ENCODE assay signal across 20 mouse cellular contexts in genomic region chr14:20268421-20268820, GRCm38 (mm10). TPM values are rescaled to one million over a fixed set of nuclear protein-coding genes. Genes with fewer than 3 reads are reported as not detected.
A peak's percentile ranks its signal among the peaks of the same experiment; 100 is the strongest.
DNase-seq lines count a peak whose midpoint lies in the region; ATAC-seq and TF ChIP-seq lines count a peak whose summit lies in the region.
"Had no signal": no experiment of that assay in that cellular context is flagged by ENCODE, and none has a peak within 500 bp of the region (broad histone marks: within the 10 kb centered on the region; RNA-seq: fewer than 3 reads in every experiment).

No protein-coding gene starts in this region.

- no peaks in the 10 kb centered on the region for H3K27me3 ChIP-seq in hindbrain, postnatal 0 days (ENCODE audit: insufficient read depth, low read length)
- no peaks in the 10 kb centered on the region for H3K27me3 ChIP-seq in hindbrain, embryonic 16.5 days (replicated peaks; ENCODE audit: control insufficient read depth, insufficient read depth, low read length)
- H3K27me3 ChIP-seq in forebrain, postnatal 0 days (ENCODE audit: insufficient read depth, low read length): no peaks in the 10 kb centered on the region
- H3K27me3 ChIP-seq: kidney, embryonic 15.5 days had no signal

- no peak overlapping the region for H3K4me3 ChIP-seq in hindbrain, postnatal 0 days (ENCODE audit: low read length)
- no peak overlapping the region for H3K4me3 ChIP-seq in hindbrain, embryonic 16.5 days (ENCODE audit: low read length)
- H3K4me3 ChIP-seq in layer of hippocampus, adult 2 months: no peak overlapping the region
- H3K4me3 ChIP-seq in forebrain, postnatal 0 days (ENCODE audit: low read depth, low read length): no peak overlapping the region
- H3K4me3 ChIP-seq: kidney, embryonic 15.5 days had no signal

- no peaks in the 10 kb centered on the region for H3K9me3 ChIP-seq in hindbrain, postnatal 0 days (ENCODE audit: low read length)
- no peaks in the 10 kb centered on the region for H3K9me3 ChIP-seq in hindbrain, embryonic 16.5 days (ENCODE audit: control insufficient read depth, low read length)
- no peaks in the 10 kb centered on the region for H3K9me3 ChIP-seq in forebrain, postnatal 0 days (ENCODE audit: low read length)
- H3K9me3 ChIP-seq: kidney, embryonic 15.5 days had no signal

- H3K27ac ChIP-seq in hindbrain, postnatal 0 days: no peak overlapping the region
- H3K27ac ChIP-seq in hindbrain, embryonic 16.5 days (ENCODE audit: low read depth, low read length): no peak overlapping the region
- no peak overlapping the region for H3K27ac ChIP-seq in layer of hippocampus, adult 2 months
- no peak overlapping the region for H3K27ac ChIP-seq in forebrain, postnatal 0 days (ENCODE audit: low read depth, low read length)
- H3K27ac ChIP-seq: kidney, embryonic 15.5 days had no signal

- TF ChIP-seq CTCF in hindbrain, postnatal 0 days (IDR thresholded peaks at IDR 0.05; ENCODE audit: low read depth): no peak
- no peak for TF ChIP-seq CTCF in layer of hippocampus, adult 2 months (conservative IDR thresholded peaks at IDR 0.05)
- no peak for TF ChIP-seq CTCF in forebrain, postnatal 0 days (IDR thresholded peaks at IDR 0.05; ENCODE audit: low read depth)

- H3K9ac ChIP-seq in hindbrain, postnatal 0 days (replicated peaks; ENCODE audit: low read length): no peak overlapping the region
- H3K9ac ChIP-seq in hindbrain, embryonic 16.5 days (ENCODE audit: low read depth, low read length): no peak overlapping the region
- no peak overlapping the region for H3K9ac ChIP-seq in forebrain, postnatal 0 days
- H3K9ac ChIP-seq: kidney, embryonic 15.5 days had no signal

- WGBS in hindbrain, postnatal 0 days: 54% methylated on average over 6 of the region's 6 CpGs
- WGBS in hindbrain, embryonic 16.5 days: 74% methylated on average over 6 of the region's 6 CpGs
- 63% methylated on average over 6 of the region's 6 CpGs for WGBS in forebrain, postnatal 0 days

- no peak overlapping the region for H3K4me2 ChIP-seq in hindbrain, postnatal 0 days (ENCODE audit: low read depth, low read length)
- H3K4me2 ChIP-seq in hindbrain, embryonic 16.5 days (ENCODE audit: low read length): no peak overlapping the region
- H3K4me2 ChIP-seq in forebrain, postnatal 0 days (ENCODE audit: low read depth): no peak overlapping the region
- H3K4me2 ChIP-seq: kidney, embryonic 15.5 days had no signal

- H3K36me3 ChIP-seq in hindbrain, postnatal 0 days (ENCODE audit: insufficient read depth, low read length): no peaks in the 10 kb centered on the region
- H3K36me3 ChIP-seq in hindbrain, embryonic 16.5 days (ENCODE audit: control insufficient read depth, insufficient read depth, low read length): no peaks in the 10 kb centered on the region
- H3K36me3 ChIP-seq in forebrain, postnatal 0 days (ENCODE audit: insufficient read depth): no peaks in the 10 kb centered on the region
- H3K36me3 ChIP-seq: kidney, embryonic 15.5 days had no signal

- ATAC-seq in hindbrain, postnatal 0 days: no peak
- ATAC-seq in hindbrain, embryonic 16.5 days: no peak
- no peak for ATAC-seq in forebrain, postnatal 0 days
- ATAC-seq: CD4-positive, CD25-positive, alpha-beta regulatory T cell, adult 4 months had no signal

- DNase-seq in hindbrain, postnatal 0 days (ENCODE audit: low spot score): peak; percentile 25
- DNase-seq in layer of hippocampus, adult 2 months (ENCODE audit: low spot score in 2 of 2): peak; percentile 57 to 63
- peak; percentile 56 to 62 for DNase-seq in left cerebral cortex, postnatal 14 days (ENCODE audit: low spot score in 2 of 2)
- peak; percentile 21 for DNase-seq in right cerebral cortex, postnatal 4 days
- no peak for DNase-seq in forebrain, postnatal 0 days
- DNase-seq in kidney, adult 8-10 months: no peak
- DNase-seq: cerebellum, adult 2 months; embryo, embryonic 11 days; heart, adult 18-20 months; heart, postnatal 10 days; lung, adult 18-20 months; lung, postnatal 4 days; midbrain, embryonic 14.5 days; thymus, adult 18-20 months had no signal

- intact Hi-C loops in left cerebral cortex, postnatal 14 days (cut with DNase I): loop anchor here (5.0 kb wide), 1 partner anchor 426 kb away; no protein-coding TSS in a partner anchor

- no peaks in the 10 kb centered on the region for H3K4me1 ChIP-seq in hindbrain, postnatal 0 days (ENCODE audit: insufficient read depth, low read length)
- no peaks in the 10 kb centered on the region for H3K4me1 ChIP-seq in hindbrain, embryonic 16.5 days (ENCODE audit: control insufficient read depth, insufficient read depth, low read depth, low read length)
- no peaks in the 10 kb centered on the region for H3K4me1 ChIP-seq in forebrain, postnatal 0 days (ENCODE audit: insufficient read depth)
- H3K4me1 ChIP-seq: kidney, embryonic 15.5 days had no signal

RNA-seq across cellular contexts. Expression of gene Kcnk16, which starts 0.6 kb away (rescaled TPM):
- 0.18 TPM in 1 of 2 replicates, not detected in the other for total RNA-seq in hindbrain, postnatal 0 days (2014; rRNA removed)
- polyA plus RNA-seq in hindbrain, postnatal 0 days (2015; fragmentation: Nextera tagmentation; extraction: Ambion mirVana): not detected in 2 replicates
- 0.09 TPM in 1 of 2 replicates, not detected in the other for polyA plus RNA-seq in hindbrain, embryonic 16.5 days (2015; fragmentation: Nextera tagmentation; extraction: Ambion mirVana)
- total RNA-seq in layer of hippocampus, adult 2 months (2021): not detected
- not detected for total RNA-seq in left cerebral cortex, postnatal 14 days (2021)
- not detected in 2 replicates for total RNA-seq in forebrain, postnatal 0 days (2014; rRNA removed)
- polyA plus RNA-seq in forebrain, postnatal 0 days (2015; fragmentation: Nextera tagmentation; extraction: Ambion mirVana): not detected in 2 replicates
- total RNA-seq: gastrocnemius, adult 18-20 months; heart, adult 18-20 months; heart, postnatal 10 days; left cerebral cortex, postnatal 10 days had no signal
- polyA plus RNA-seq: CD4-positive, CD25-positive, alpha-beta regulatory T cell, adult 4 months; cerebellum, adult 2 months; kidney, embryonic 15.5 days; midbrain, embryonic 14.5 days; spleen, adult 2 months had no signal

RNA-seq across cellular contexts. Expression of gene Nudt13, which starts 26.1 kb away (rescaled TPM):
- total RNA-seq in hindbrain, postnatal 0 days (2014; rRNA removed): 10.3 and 13.4 TPM in 2 replicates
- polyA plus RNA-seq in hindbrain, postnatal 0 days (2015; fragmentation: Nextera tagmentation; extraction: Ambion mirVana): 11.2 and 12.0 TPM in 2 replicates
- polyA plus RNA-seq in hindbrain, embryonic 16.5 days (2015; fragmentation: Nextera tagmentation; extraction: Ambion mirVana): 15.8 and 16.4 TPM in 2 replicates
- total RNA-seq in layer of hippocampus, adult 2 months (2021): 10 to 100 TPM; 22.6 to 27.6 TPM
- 10 to 100 TPM; 13.0 to 22.1 TPM for total RNA-seq in left cerebral cortex, postnatal 14 days (2021)
- total RNA-seq in forebrain, postnatal 0 days (2014; rRNA removed): 23.5 and 26.0 TPM in 2 replicates
- 10.7 and 13.5 TPM in 2 replicates for polyA plus RNA-seq in forebrain, postnatal 0 days (2015; fragmentation: Nextera tagmentation; extraction: Ambion mirVana)

Comparison
In these comparisons a context has a peak if more than half of its experiments do, and no peak if none do; other contexts are left out.
1. DNase-seq: peak in hindbrain, postnatal 0 days (single experiment), layer of hippocampus, adult 2 months (2 of 2), left cerebral cortex, postnatal 14 days (2 of 2) and right cerebral cortex, postnatal 4 days (single experiment); none in forebrain, postnatal 0 days (single experiment) and kidney, adult 8-10 months (0 of 2).